Mouse (Mus musculus): ENCODE results near the gene Slc10a1.
"Not testable (repeated sequence)": the region's sequence is repeated elsewhere in the genome, so short reads cannot be mapped to it uniquely, and the experiment has no call there.

DNA sequence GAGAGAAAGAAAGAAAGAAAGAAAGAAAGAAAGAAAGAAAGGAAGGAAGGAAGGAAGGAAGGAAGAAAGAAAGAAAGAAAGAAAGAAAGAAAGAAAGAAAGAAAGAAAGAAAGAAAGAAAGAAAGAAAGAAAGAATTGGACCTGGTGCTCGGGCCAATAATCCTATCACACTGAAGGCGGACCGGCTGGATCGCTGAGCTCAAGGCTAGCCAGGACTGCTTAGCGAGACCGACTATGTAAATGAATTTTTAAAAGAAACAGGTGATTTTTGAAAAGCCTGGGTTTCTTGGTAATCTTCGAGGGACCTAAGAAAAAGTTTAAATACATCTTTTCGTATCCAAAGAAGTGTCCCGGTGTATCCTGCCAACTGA is 23.6 kb downstream of the Slc10a1 start:
- not testable (repeated sequence) for TF ChIP-seq CTCF (IDR thresholded peaks at IDR 0.05; ENCODE audit: borderline replicate concordance, insufficient read depth, low read length); POLR2A (IDR thresholded peaks at IDR 0.05; ENCODE audit: low read depth, low read length)

Measured in embryonic fibroblast, embryonic 13.5 days (primary cell).